Mouse (Mus musculus) forebrain, embryonic 14.5 days (tissue): ENCODE data around the gene Nav2. TPM values are rescaled to one million over a fixed set of nuclear protein-coding genes. Genes with fewer than 3 reads are reported as not detected.

ENCODE experiments used
- ATAC-seq: fragments of 200-750 bp; cut with Nextera tagmentation; 2 replicates; pipeline ENCODE4 v1.8.0; 2017; ENCODE audit warnings: mild to moderate bottlenecking, moderate library complexity
- DNase-seq: peaks from one replicate; pipeline ENCODE4 v3.0.0-alpha.2; 2015; ENCODE audit warnings: low spot score
- H3K27ac ChIP-seq: fragments of 300-500 bp; sonication (generic); 2 replicates; pipeline ENCODE4 v1.5.1; 2014; ENCODE audit warnings: low read depth, mild to moderate bottlenecking, control low read depth, low read length, moderate library complexity
- H3K27me3 ChIP-seq: fragments of 300-500 bp; sonication (generic); replicated peaks from 2 replicates; pipeline ENCODE4 v1.6.1; 2014; ENCODE audit warnings: low read length, control low read depth, mixed read lengths; ENCODE audit not compliant: control insufficient read depth, insufficient read depth
- H3K36me3 ChIP-seq: fragments of 300-500 bp; sonication (generic); 2 replicates; pipeline ENCODE4 v1.6.1; 2014; ENCODE audit warnings: low read length, control low read depth; ENCODE audit not compliant: control insufficient read depth, insufficient read depth
- H3K4me1 ChIP-seq: fragments of 300-500 bp; sonication (generic); 2 replicates; pipeline ENCODE4 v1.6.1; 2014; ENCODE audit warnings: antibody characterized with exemption, low read length, control low read depth; ENCODE audit not compliant: control insufficient read depth, insufficient read depth
- H3K4me2 ChIP-seq: fragments of 300-500 bp; sonication (generic); 2 replicates; pipeline ENCODE4 v1.6.1; 2014; ENCODE audit warnings: mild to moderate bottlenecking, control low read depth, low read length
- H3K4me3 ChIP-seq: fragments of 300-500 bp; sonication (generic); 2 replicates; pipeline ENCODE4 v1.5.1; 2014; ENCODE audit warnings: low read depth, low read length, control low read depth
- H3K9ac ChIP-seq: fragments of 300-500 bp; sonication (generic); 2 replicates; pipeline ENCODE4 v1.6.1; 2014; ENCODE audit warnings: mild to moderate bottlenecking, low read length, control low read depth, moderate library complexity
- H3K9me3 ChIP-seq: fragments of 300-500 bp; sonication (generic); replicated peaks from 2 replicates; pipeline ENCODE4 v1.6.1; 2016; ENCODE audit warnings: low read length, control low read depth, mixed read lengths; ENCODE audit not compliant: control insufficient read depth
- WGBS: fragments of 180-500 bp; shearing (Covaris S2); extraction: QIAGEN DNeasy Blood & Tissue Kit; methylation state at CpG from one replicate; pipeline ENCODE4 v1.1.7; 2014; 5-methylcytosine and 5-hydroxymethylcytosine counted together
- polyA plus RNA-seq: library from polyadenylated mRNA; unstranded; fragments of >200 nt; fragmentation: Nextera tagmentation; extraction: Ambion mirVana; gene quantifications from 2 replicates; pipeline ENCODE4 v1.2.1, GENCODE M21; 2014

Nav2 gene
- polyA plus RNA-seq, 1 experiment from 2014 or later = 6.3 TPM

DNA sequence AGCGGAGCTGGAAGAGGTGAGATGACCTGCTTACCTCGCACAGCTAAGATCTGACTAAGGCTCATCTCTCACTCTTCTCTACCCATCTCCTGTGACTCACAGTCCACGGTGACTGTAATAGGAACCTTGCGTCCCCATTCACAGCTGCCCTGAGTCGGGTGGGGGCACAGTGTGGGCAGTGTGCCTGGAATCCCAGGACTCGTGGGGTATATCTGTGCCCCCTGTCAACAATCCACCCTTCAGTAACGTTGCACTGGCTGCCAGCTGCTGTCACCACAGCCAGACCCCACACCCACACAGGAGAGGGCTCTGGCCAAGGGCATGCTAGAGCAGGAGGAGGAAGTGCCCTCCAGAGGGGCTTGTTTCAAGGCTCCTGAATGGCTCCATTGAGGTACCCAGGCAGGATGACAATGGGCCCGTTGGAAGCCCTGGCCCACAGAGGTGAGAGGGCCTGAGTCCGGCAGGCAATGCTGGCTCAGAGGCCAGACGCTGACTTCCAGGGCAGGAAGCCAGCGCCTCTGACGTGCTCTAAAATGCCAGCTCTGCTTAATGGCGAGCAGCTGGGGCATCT, 353.5 kb downstream of the Nav2 start:
- no peak for DNase-seq
- WGBS = 67% methylated on average over 12 of the region's 13 CpGs

DNA sequence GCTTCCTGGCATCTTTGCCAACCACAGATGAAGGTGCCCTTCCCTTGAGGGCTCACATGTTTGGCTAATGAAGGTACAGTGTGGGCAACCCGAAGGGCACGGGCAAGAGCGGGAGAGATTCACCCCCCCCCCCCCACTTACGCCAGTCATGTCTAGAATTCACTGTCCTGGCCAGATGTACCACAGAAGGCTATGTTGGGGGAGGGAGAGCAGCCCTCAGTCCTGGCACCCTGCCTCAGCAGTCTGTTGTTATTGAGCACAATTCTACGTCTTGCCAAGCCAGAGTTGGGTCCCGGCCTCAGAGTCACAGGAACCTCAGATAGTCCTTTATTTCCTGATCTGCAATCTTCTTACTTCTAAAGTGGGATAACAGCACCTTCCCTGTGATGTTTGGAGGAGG, 357.9 kb downstream of the Nav2 start:
- H3K27ac ChIP-seq = no peak overlapping the region
- no peaks in the 10 kb centered on the region for H3K27me3 ChIP-seq
- H3K4me1 ChIP-seq = peaks cover 3% of the 10 kb centered on the region; the same call in 1 of the 2 replicates
- ATAC-seq = peak; percentile 54
- no peak overlapping the region for H3K4me3 ChIP-seq
- H3K4me2 ChIP-seq = no peak overlapping the region
- WGBS = 51% methylated on average over 6 of the region's 6 CpGs
- H3K36me3 ChIP-seq = no peaks in the 10 kb centered on the region
- H3K9me3 ChIP-seq = no peaks in the 10 kb centered on the region
- H3K9ac ChIP-seq = no peak overlapping the region
- DNase-seq = peak; percentile 75

More for the DNA sequence above, 353.5 kb downstream of the Nav2 start:
- peaks cover 8% of the 10 kb centered on the region for H3K4me1 ChIP-seq
- H3K27ac ChIP-seq = no peak overlapping the region
- no peaks in the 10 kb centered on the region for H3K9me3 ChIP-seq
- H3K9ac ChIP-seq = no peak overlapping the region
- H3K27me3 ChIP-seq = no peaks in the 10 kb centered on the region
- peak; percentile 25; the same call in 1 of the 2 replicates for ATAC-seq
- H3K4me3 ChIP-seq = no peak overlapping the region
- H3K36me3 ChIP-seq = no peaks in the 10 kb centered on the region
- no peak overlapping the region for H3K4me2 ChIP-seq

DNA sequence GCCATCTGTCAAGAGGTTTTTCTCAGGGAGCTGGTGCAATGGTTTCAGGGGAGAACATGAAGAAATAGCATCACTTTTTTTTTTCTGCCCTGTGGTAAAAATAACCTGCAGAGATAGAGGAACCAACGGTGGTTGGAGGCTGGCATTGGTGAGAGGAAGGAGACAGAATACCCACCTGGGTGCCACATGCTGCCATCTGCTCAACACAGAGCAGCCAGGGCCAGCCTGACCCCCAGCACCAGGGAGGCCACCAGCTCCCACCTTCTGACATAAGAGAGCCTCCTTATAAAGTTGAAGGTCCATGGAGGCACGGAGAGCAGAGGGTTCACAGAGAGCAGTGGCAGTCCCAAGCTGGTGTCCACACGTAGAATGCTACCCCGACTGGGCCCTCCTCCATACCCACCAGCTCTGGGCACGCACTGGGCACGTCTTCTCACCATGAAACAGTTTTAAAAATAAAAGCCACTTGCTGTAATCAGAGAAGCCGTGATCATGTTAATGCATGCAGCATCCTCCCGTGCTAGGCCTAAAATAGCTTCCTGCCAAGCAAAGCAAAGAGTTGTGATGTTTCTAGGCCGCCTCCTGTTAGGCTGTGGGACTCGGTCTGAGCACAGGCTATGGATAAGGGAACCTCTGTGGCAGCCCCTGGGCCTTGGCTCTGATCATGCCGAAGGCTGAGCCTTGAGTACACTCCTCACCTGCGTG, 359.3 kb downstream of the Nav2 start:
- Histone ChIP-seq H3K27ac (peak overlapping the region; percentile 70; the same call in 1 of the 2 replicates), H3K4me1 (peaks cover 4% of the 10 kb centered on the region), H3K9ac (no peak overlapping the region), H3K4me3 (no peak overlapping the region), H3K36me3 (no peaks in the 10 kb centered on the region), H3K4me2 (no peak overlapping the region), H3K9me3 (no peaks in the 10 kb centered on the region), H3K27me3 (no peaks in the 10 kb centered on the region)
- ATAC-seq (0 out of 2 replicates have a peak, but pooled peaks have one; percentile 25), DNase-seq (no peak)
- 75% methylated on average over 12 of the region's 12 CpGs for WGBS

- peak; percentile 61 for DNase-seq
- peaks cover 7% of the 10 kb centered on the region for H3K4me1 ChIP-seq
- no peaks in the 10 kb centered on the region for H3K9me3 ChIP-seq
- 77% methylated on average over 9 of the region's 9 CpGs for WGBS
- no peak overlapping the region for H3K4me2 ChIP-seq
- H3K27ac ChIP-seq = peak overlapping the region; percentile 70; the same call in 1 of the 2 replicates
- no peak overlapping the region for H3K4me3 ChIP-seq
- no peak overlapping the region for H3K9ac ChIP-seq
- ATAC-seq = peak; percentile 35; the same call in 1 of the 2 replicates
- no peaks in the 10 kb centered on the region for H3K27me3 ChIP-seq
- no peaks in the 10 kb centered on the region for H3K36me3 ChIP-seq
Measured at GRCm38 (mm10) chr7:49268401-49268921, 359.9 kb downstream of the Nav2 start.

GRCm38 (mm10) chr7:49270855-49271254, 362.3 kb downstream of the Nav2 start:
- Histone ChIP-seq H3K4me2 (no peak overlapping the region), H3K4me1 (peaks cover 7% of the 10 kb centered on the region), H3K9ac (no peak overlapping the region), H3K27me3 (no peaks in the 10 kb centered on the region), H3K36me3 (no peaks in the 10 kb centered on the region), H3K27ac (no peak overlapping the region), H3K4me3 (no peak overlapping the region), H3K9me3 (no peaks in the 10 kb centered on the region)
- WGBS = 75% methylated on average over 11 of the region's 11 CpGs
- no peak for ATAC-seq
- DNase-seq = no peak

DNA sequence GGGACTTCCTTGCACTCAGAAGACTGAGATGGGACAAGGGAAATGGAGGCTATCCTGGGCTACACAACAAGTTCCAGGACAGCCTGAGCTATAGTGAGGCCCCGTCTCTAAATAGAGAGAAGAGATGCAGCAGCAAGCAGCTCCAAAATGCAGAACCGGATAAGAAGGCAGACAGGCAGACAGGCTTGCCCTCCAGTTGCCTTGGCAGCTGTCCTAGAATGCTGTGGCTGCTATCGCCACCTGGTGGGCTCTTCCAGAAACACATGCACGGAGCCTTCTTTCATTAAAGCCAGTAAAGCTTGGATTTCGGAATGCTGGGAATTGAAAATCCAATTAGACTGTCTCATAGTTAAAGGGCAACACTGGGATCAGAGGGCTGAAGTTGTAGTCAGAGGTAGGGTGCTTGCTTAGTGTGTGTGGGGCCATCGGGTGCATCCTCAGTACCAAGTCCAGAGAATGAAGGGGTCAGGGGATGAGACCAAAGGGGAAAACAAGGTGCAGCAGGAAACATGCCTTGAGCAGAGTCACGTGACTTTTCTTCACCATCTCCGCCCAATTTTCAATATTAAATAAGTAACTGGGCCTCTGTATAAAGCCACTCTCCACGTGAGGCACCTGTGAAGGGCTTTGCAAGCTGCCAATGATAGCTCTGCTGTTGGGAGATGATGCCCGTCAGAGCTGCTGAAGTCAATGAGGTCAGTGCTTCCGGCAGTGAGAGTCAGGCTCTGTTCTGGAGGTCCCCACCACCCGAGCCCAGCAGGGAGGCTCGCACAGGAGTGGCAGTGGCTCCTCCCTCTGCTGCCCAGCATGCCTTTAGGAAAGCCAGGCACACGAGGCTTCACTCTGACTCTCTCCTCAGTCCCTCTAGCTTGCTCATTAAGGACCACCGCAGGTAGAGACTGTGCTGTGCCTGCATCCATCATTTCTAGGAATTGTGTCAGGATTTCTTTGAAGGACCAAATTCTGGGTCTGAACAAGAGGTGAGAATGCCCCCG, 364.2 kb downstream of the Nav2 start:
- no peak overlapping the region for H3K4me2 ChIP-seq
- ATAC-seq (peak; percentile 60), DNase-seq (peak; percentile 93)
- no peak overlapping the region for H3K27ac ChIP-seq
- WGBS = 21% methylated on average over 16 of the region's 16 CpGs
- H3K9me3 ChIP-seq = no peaks in the 10 kb centered on the region
- no peak overlapping the region for H3K4me3 ChIP-seq
- H3K36me3 ChIP-seq = no peaks in the 10 kb centered on the region
- H3K9ac ChIP-seq = no peak overlapping the region
- H3K27me3 ChIP-seq = no peaks in the 10 kb centered on the region
- peaks cover 4% of the 10 kb centered on the region for H3K4me1 ChIP-seq

GRCm38 (mm10) chr7:49273907-49274656, 365.6 kb downstream of the Nav2 start:
- H3K27me3 ChIP-seq = no peaks in the 10 kb centered on the region
- DNase-seq = no peak
- H3K9ac ChIP-seq = no peak overlapping the region
- no peak for ATAC-seq
- H3K9me3 ChIP-seq = no peaks in the 10 kb centered on the region
- 85% methylated on average over 13 of the region's 13 CpGs for WGBS
- H3K36me3 ChIP-seq = no peaks in the 10 kb centered on the region
- H3K4me1 ChIP-seq = peaks cover 4% of the 10 kb centered on the region
- H3K4me3 ChIP-seq = no peak overlapping the region
- H3K27ac ChIP-seq = no peak overlapping the region
- H3K4me2 ChIP-seq = no peak overlapping the region

- H3K4me3 ChIP-seq = no peak overlapping the region
- DNase-seq (no peak), ATAC-seq (no peak)
- H3K36me3 ChIP-seq = no peaks in the 10 kb centered on the region
- no peak overlapping the region for H3K27ac ChIP-seq
- no peak overlapping the region for H3K4me2 ChIP-seq
- no peaks in the 10 kb centered on the region for H3K9me3 ChIP-seq
- H3K9ac ChIP-seq = no peak overlapping the region
- H3K27me3 ChIP-seq = no peaks in the 10 kb centered on the region
- 59% methylated on average over 8 of the region's 8 CpGs for WGBS
- peaks cover 4% of the 10 kb centered on the region for H3K4me1 ChIP-seq
Measured at GRCm38 (mm10) chr7:49274676-49275075, 366.2 kb downstream of the Nav2 start.
